Mouse (Mus musculus): Measurements from ENCODE around the gene Grik4. TPM values are rescaled to one million over a fixed set of nuclear protein-coding genes. Genes with fewer than 3 reads are reported as not detected.
A peak's percentile ranks its signal among the peaks of the same experiment; 100 is the strongest.

Gene Grik4
- total and polyA plus RNA-seq, 2 experiments: under 0.01 to 0.09 TPM

DNA sequence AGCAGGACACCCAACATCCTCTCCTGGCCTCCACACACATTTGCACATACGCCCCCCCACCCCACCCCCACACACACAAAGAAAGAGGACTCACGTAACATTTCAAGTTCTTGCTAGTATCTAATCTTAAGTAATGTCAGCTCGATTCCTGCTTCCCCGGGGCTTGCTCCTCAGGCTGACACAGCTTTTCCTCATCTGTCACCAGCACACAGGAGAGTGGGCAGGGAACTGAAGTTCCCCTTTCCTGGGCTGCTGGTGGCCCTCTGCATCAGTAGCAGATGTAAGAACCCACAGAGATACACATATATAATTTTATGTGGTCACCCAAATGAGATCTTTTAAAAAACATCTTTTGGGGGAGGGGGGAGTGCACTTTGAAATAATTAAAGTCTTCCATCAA, 98.2 kb downstream of the Grik4 start:
- DNase-seq (ENCODE audit: extremely low read depth, low read depth, low spot score): no peak
- Histone ChIP-seq H3K27ac (replicated peaks; ENCODE audit: insufficient read depth, low read depth, low read length) (no peak overlapping the region), H3K4me1 (ENCODE audit: control insufficient read depth, insufficient read depth, low read length) (no peaks in the 10 kb centered on the region), H3K27me3 (ENCODE audit: control insufficient read depth, insufficient read depth, low read length) (no peaks in the 10 kb centered on the region), H3K9ac (ENCODE audit: low read depth, low read length) (no peak overlapping the region), H3K36me3 (ENCODE audit: control insufficient read depth, insufficient read depth, low read length) (no peaks in the 10 kb centered on the region), H3K79me2 (ENCODE audit: control insufficient read depth, insufficient read depth, low read length) (no peaks in the 10 kb centered on the region), H3K4me3 (ENCODE audit: insufficient read depth, low read depth, low read length) (no peak overlapping the region)
- whole genome bisulfite sequencing: 69% methylated on average over 4 of the region's 4 CpGs
- TF ChIP-seq POLR2A (IDR thresholded peaks at IDR 0.05; ENCODE audit: extremely low read depth, insufficient read depth, low read length) (no peak), CTCF (IDR thresholded peaks at IDR 0.05; ENCODE audit: low read depth, low read length) (no peak)

GRCm38 (mm10) chr9:42844301-42844700, 100.0 kb downstream of the Grik4 start:
- no peaks in the 10 kb centered on the region for H3K79me2 ChIP-seq (ENCODE audit: control insufficient read depth, insufficient read depth, low read length)
- WGBS: 87% methylated on average over 5 of the region's 5 CpGs
- TF ChIP-seq CTCF (IDR thresholded peaks at IDR 0.05; ENCODE audit: low read depth, low read length) (no peak), POLR2A (IDR thresholded peaks at IDR 0.05; ENCODE audit: extremely low read depth, insufficient read depth, low read length) (no peak)

GRCm38 (mm10) chr9:42838299-42838698, 106.0 kb downstream of the Grik4 start:
- Histone ChIP-seq H3K27me3 (ENCODE audit: control insufficient read depth, insufficient read depth, low read length) (no peaks in the 10 kb centered on the region), H3K4me1 (ENCODE audit: control insufficient read depth, insufficient read depth, low read length) (no peaks in the 10 kb centered on the region), H3K9ac (ENCODE audit: low read depth, low read length) (no peak overlapping the region), H3K79me2 (ENCODE audit: control insufficient read depth, insufficient read depth, low read length) (no peaks in the 10 kb centered on the region), H3K36me3 (ENCODE audit: control insufficient read depth, insufficient read depth, low read length) (no peaks in the 10 kb centered on the region), H3K4me3 (ENCODE audit: insufficient read depth, low read depth, low read length) (no peak overlapping the region), H3K27ac (replicated peaks; ENCODE audit: insufficient read depth, low read depth, low read length) (no peak overlapping the region)
- DNase-seq (ENCODE audit: extremely low read depth, low read depth, low spot score): no peak
- 84% methylated on average over 5 of the region's 5 CpGs for WGBS
- no peak for TF ChIP-seq CTCF (IDR thresholded peaks at IDR 0.05; ENCODE audit: low read depth, low read length)
- TF ChIP-seq POLR2A (IDR thresholded peaks at IDR 0.05; ENCODE audit: extremely low read depth, insufficient read depth, low read length): no peak

More at GRCm38 (mm10) chr9:42844301-42844700, 100.0 kb downstream of the Grik4 start:
- no peak for DNase-seq (ENCODE audit: extremely low read depth, low read depth, low spot score)
- Histone ChIP-seq H3K27ac (replicated peaks; ENCODE audit: insufficient read depth, low read depth, low read length) (no peak overlapping the region), H3K27me3 (ENCODE audit: control insufficient read depth, insufficient read depth, low read length) (no peaks in the 10 kb centered on the region), H3K36me3 (ENCODE audit: control insufficient read depth, insufficient read depth, low read length) (no peaks in the 10 kb centered on the region), H3K4me1 (ENCODE audit: control insufficient read depth, insufficient read depth, low read length) (no peaks in the 10 kb centered on the region), H3K9ac (ENCODE audit: low read depth, low read length) (no peak overlapping the region), H3K4me3 (ENCODE audit: insufficient read depth, low read depth, low read length) (no peak overlapping the region)

- 70% methylated on average over 6 of the region's 6 CpGs for WGBS
- Histone ChIP-seq H3K4me3 (ENCODE audit: insufficient read depth, low read depth, low read length) (no peak overlapping the region), H3K36me3 (ENCODE audit: control insufficient read depth, insufficient read depth, low read length) (no peaks in the 10 kb centered on the region), H3K4me1 (ENCODE audit: control insufficient read depth, insufficient read depth, low read length) (no peaks in the 10 kb centered on the region), H3K9ac (ENCODE audit: low read depth, low read length) (no peak overlapping the region), H3K27me3 (ENCODE audit: control insufficient read depth, insufficient read depth, low read length) (no peaks in the 10 kb centered on the region), H3K27ac (replicated peaks; ENCODE audit: insufficient read depth, low read depth, low read length) (no peak overlapping the region), H3K79me2 (ENCODE audit: control insufficient read depth, insufficient read depth, low read length) (no peaks in the 10 kb centered on the region)
- peak; percentile 16 for DNase-seq (ENCODE audit: extremely low read depth, low read depth, low spot score)
- no peak for TF ChIP-seq POLR2A (IDR thresholded peaks at IDR 0.05; ENCODE audit: extremely low read depth, insufficient read depth, low read length)
- TF ChIP-seq CTCF (IDR thresholded peaks at IDR 0.05; ENCODE audit: low read depth, low read length): no peak
These were observed 106.8 kb downstream of the Grik4 start for GRCm38 (mm10) chr9:42837498-42837897.

DNA sequence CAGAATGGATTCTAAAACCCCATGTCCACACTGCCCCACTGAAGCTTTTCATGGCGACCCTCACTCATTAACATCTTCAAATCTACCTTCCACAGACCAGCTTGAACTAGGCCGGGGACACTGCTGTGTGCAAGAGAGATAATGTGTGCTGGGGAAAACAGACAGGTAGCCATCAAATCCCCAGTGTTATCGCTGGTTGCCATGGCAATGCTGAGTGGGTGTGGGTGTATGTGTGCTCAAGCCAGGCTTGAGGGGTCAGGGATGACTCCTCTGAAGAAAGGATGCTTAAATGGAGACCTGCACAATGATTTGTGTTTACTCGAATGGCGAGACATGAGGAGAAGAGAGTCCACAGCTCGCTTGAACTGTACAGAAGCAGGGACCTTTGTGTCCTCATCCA, 112.7 kb downstream of the Grik4 start:
- H3K27ac ChIP-seq (replicated peaks; ENCODE audit: insufficient read depth, low read depth, low read length): no peak overlapping the region
- TF ChIP-seq POLR2A (IDR thresholded peaks at IDR 0.05; ENCODE audit: extremely low read depth, insufficient read depth, low read length) (no peak), CTCF (IDR thresholded peaks at IDR 0.05; ENCODE audit: low read depth, low read length) (no peak)
- H3K79me2 ChIP-seq (ENCODE audit: control insufficient read depth, insufficient read depth, low read length): no peaks in the 10 kb centered on the region
- no peaks in the 10 kb centered on the region for H3K36me3 ChIP-seq (ENCODE audit: control insufficient read depth, insufficient read depth, low read length)
- no peak overlapping the region for H3K9ac ChIP-seq (ENCODE audit: low read depth, low read length)
- no peaks in the 10 kb centered on the region for H3K4me1 ChIP-seq (ENCODE audit: control insufficient read depth, insufficient read depth, low read length)
- H3K27me3 ChIP-seq (ENCODE audit: control insufficient read depth, insufficient read depth, low read length): no peaks in the 10 kb centered on the region
- 70% methylated on average over 6 of the region's 6 CpGs for WGBS
- no peak for DNase-seq (ENCODE audit: extremely low read depth, low read depth, low spot score)
- no peak overlapping the region for H3K4me3 ChIP-seq (ENCODE audit: insufficient read depth, low read depth, low read length)

GRCm38 (mm10) chr9:42819247-42819646, 125.0 kb downstream of the Grik4 start:
- Histone ChIP-seq H3K4me3 (ENCODE audit: insufficient read depth, low read depth, low read length) (no peak overlapping the region), H3K4me1 (ENCODE audit: control insufficient read depth, insufficient read depth, low read length) (no peaks in the 10 kb centered on the region), H3K79me2 (ENCODE audit: control insufficient read depth, insufficient read depth, low read length) (no peaks in the 10 kb centered on the region), H3K36me3 (ENCODE audit: control insufficient read depth, insufficient read depth, low read length) (no peaks in the 10 kb centered on the region), H3K27me3 (ENCODE audit: control insufficient read depth, insufficient read depth, low read length) (no peaks in the 10 kb centered on the region), H3K9ac (ENCODE audit: low read depth, low read length) (no peak overlapping the region), H3K27ac (replicated peaks; ENCODE audit: insufficient read depth, low read depth, low read length) (no peak overlapping the region)
- WGBS: 62% methylated on average over 3 of the region's 3 CpGs
- TF ChIP-seq CTCF (IDR thresholded peaks at IDR 0.05; ENCODE audit: low read depth, low read length): no peak
- TF ChIP-seq POLR2A (IDR thresholded peaks at IDR 0.05; ENCODE audit: extremely low read depth, insufficient read depth, low read length): no peak
- no peak for DNase-seq (ENCODE audit: extremely low read depth, low read depth, low spot score)

All from liver, adult 2 months (tissue).